Mouse (Mus musculus): ENCODE results near the gene Dll1. TPM values are rescaled to one million over a fixed set of nuclear protein-coding genes. Genes with fewer than 3 reads are reported as not detected.

Gene Dll1
- 3.5 and 4.4 TPM in 2 replicates for polyA plus RNA-seq (2015; fragmentation: Nextera tagmentation; extraction: Ambion mirVana)

GRCm38 (mm10) chr17:15376494-15377181 lies at the start of gene Dll1:
Gene Dll1 (minus strand): TSS chr17:15376872.
- H3K36me3 ChIP-seq (ENCODE audit: control insufficient read depth, insufficient read depth, low read length), result no peaks in the 10 kb centered on the region
- H3K9ac ChIP-seq (ENCODE audit: low read length), result peak within 1 kb of the TSS; percentile 66
- DNase-seq (ENCODE audit: low spot score) (peak; percentile 50), ATAC-seq (ENCODE audit: low FRiP score, low TSS enrichment) (no peak)
- 5% methylated on average over 36 of the region's 36 CpGs for WGBS
- peak within 1 kb of the TSS; percentile 69 for H3K4me3 ChIP-seq (ENCODE audit: low read depth, low read length)
- H3K27me3 ChIP-seq (ENCODE audit: control insufficient read depth, insufficient read depth, low read length), result no peaks in the 10 kb centered on the region
- no peak for TF ChIP-seq EP300 (optimal IDR thresholded peaks at IDR 0.05)
- TF ChIP-seq CTCF (IDR thresholded peaks at IDR 0.05; ENCODE audit: low read depth), result peak; percentile 35
- H3K9me3 ChIP-seq (ENCODE audit: control insufficient read depth, low read length), result no peaks in the 10 kb centered on the region
- H3K4me2 ChIP-seq (replicated peaks; ENCODE audit: low read depth), result peak within 1 kb of the TSS; percentile 98
- H3K27ac ChIP-seq (replicated peaks), result peak within 1 kb of the TSS; percentile 58; the same call in 1 of the 2 replicates
- H3K4me1 ChIP-seq (replicated peaks; ENCODE audit: control insufficient read depth, insufficient read depth), result no peaks in the 10 kb centered on the region; the same call in 1 of the 2 replicates

- no peak overlapping the region for H3K4me3 ChIP-seq (ENCODE audit: low read depth, low read length)
- no peaks in the 10 kb centered on the region for H3K27me3 ChIP-seq (ENCODE audit: control insufficient read depth, insufficient read depth, low read length)
- 93% methylated on average over 3 of the region's 3 CpGs for WGBS
- TF ChIP-seq CTCF (IDR thresholded peaks at IDR 0.05; ENCODE audit: low read depth) (no peak), EP300 (optimal IDR thresholded peaks at IDR 0.05) (no peak)
- H3K4me2 ChIP-seq (replicated peaks; ENCODE audit: low read depth), result no peak overlapping the region
- no peak for DNase-seq (ENCODE audit: low spot score)
- ATAC-seq (ENCODE audit: low FRiP score, low TSS enrichment), result no peak
- H3K4me1 ChIP-seq (replicated peaks; ENCODE audit: control insufficient read depth, insufficient read depth), result no peaks in the 10 kb centered on the region
- peaks cover 35% of the 10 kb centered on the region for H3K36me3 ChIP-seq (ENCODE audit: control insufficient read depth, insufficient read depth, low read length)
- no peak overlapping the region for H3K9ac ChIP-seq (ENCODE audit: low read length)
- no peak overlapping the region for H3K27ac ChIP-seq (replicated peaks)
- no peaks in the 10 kb centered on the region for H3K9me3 ChIP-seq (ENCODE audit: control insufficient read depth, low read length)
Measured at GRCm38 (mm10) chr17:15425931-15426330, 49.3 kb upstream of the Dll1 start.

GRCm38 (mm10) chr17:15423080-15423765 lies 46.6 kb upstream of the Dll1 start:
- DNase-seq (ENCODE audit: low spot score) (no peak), ATAC-seq (ENCODE audit: low FRiP score, low TSS enrichment) (no peak)
- Histone ChIP-seq H3K9ac (ENCODE audit: low read length) (no peak overlapping the region), H3K4me1 (replicated peaks; ENCODE audit: control insufficient read depth, insufficient read depth) (no peaks in the 10 kb centered on the region), H3K4me2 (replicated peaks; ENCODE audit: low read depth) (no peak overlapping the region), H3K9me3 (ENCODE audit: control insufficient read depth, low read length) (no peaks in the 10 kb centered on the region), H3K27ac (replicated peaks) (no peak overlapping the region), H3K27me3 (ENCODE audit: control insufficient read depth, insufficient read depth, low read length) (no peaks in the 10 kb centered on the region), H3K36me3 (ENCODE audit: control insufficient read depth, insufficient read depth, low read length) (peaks cover 34% of the 10 kb centered on the region), H3K4me3 (ENCODE audit: low read depth, low read length) (no peak overlapping the region)
- TF ChIP-seq EP300 (optimal IDR thresholded peaks at IDR 0.05) (no peak), CTCF (IDR thresholded peaks at IDR 0.05; ENCODE audit: low read depth) (no peak)
- WGBS, result 54% methylated on average over 8 of the region's 8 CpGs

GRCm38 (mm10) chr17:15422666-15423065 lies 46.0 kb upstream of the Dll1 start:
- DNase-seq (ENCODE audit: low spot score) (no peak), ATAC-seq (ENCODE audit: low FRiP score, low TSS enrichment) (no peak)
- Histone ChIP-seq H3K4me1 (replicated peaks; ENCODE audit: control insufficient read depth, insufficient read depth) (no peaks in the 10 kb centered on the region), H3K9ac (ENCODE audit: low read length) (no peak overlapping the region), H3K4me3 (ENCODE audit: low read depth, low read length) (no peak overlapping the region), H3K27ac (replicated peaks) (no peak overlapping the region), H3K36me3 (ENCODE audit: control insufficient read depth, insufficient read depth, low read length) (peaks cover 35% of the 10 kb centered on the region), H3K9me3 (ENCODE audit: control insufficient read depth, low read length) (no peaks in the 10 kb centered on the region), H3K27me3 (ENCODE audit: control insufficient read depth, insufficient read depth, low read length) (no peaks in the 10 kb centered on the region), H3K4me2 (replicated peaks; ENCODE audit: low read depth) (no peak overlapping the region)
- TF ChIP-seq EP300 (optimal IDR thresholded peaks at IDR 0.05), result no peak
- 90% methylated on average over 9 of the region's 9 CpGs for WGBS

- Histone ChIP-seq H3K27ac (replicated peaks) (no peak overlapping the region), H3K4me3 (ENCODE audit: low read depth, low read length) (no peak overlapping the region), H3K4me2 (replicated peaks; ENCODE audit: low read depth) (no peak overlapping the region), H3K4me1 (replicated peaks; ENCODE audit: control insufficient read depth, insufficient read depth) (no peaks in the 10 kb centered on the region), H3K36me3 (ENCODE audit: control insufficient read depth, insufficient read depth, low read length) (peaks cover 37% of the 10 kb centered on the region), H3K9me3 (ENCODE audit: control insufficient read depth, low read length) (no peaks in the 10 kb centered on the region), H3K9ac (ENCODE audit: low read length) (no peak overlapping the region), H3K27me3 (ENCODE audit: control insufficient read depth, insufficient read depth, low read length) (no peaks in the 10 kb centered on the region)
- ATAC-seq (ENCODE audit: low FRiP score, low TSS enrichment), result no peak
- 95% methylated on average over 6 of the region's 6 CpGs for WGBS
- no peak for TF ChIP-seq EP300 (optimal IDR thresholded peaks at IDR 0.05)
- TF ChIP-seq CTCF (IDR thresholded peaks at IDR 0.05; ENCODE audit: low read depth), result no peak
- DNase-seq (ENCODE audit: low spot score), result no peak
Measured at GRCm38 (mm10) chr17:15421446-15421845, 44.8 kb upstream of the Dll1 start.

GRCm38 (mm10) chr17:15420021-15420603 lies 43.4 kb upstream of the Dll1 start:
- no peak overlapping the region for H3K27ac ChIP-seq (replicated peaks)
- no peaks in the 10 kb centered on the region for H3K9me3 ChIP-seq (ENCODE audit: control insufficient read depth, low read length)
- no peaks in the 10 kb centered on the region for H3K4me1 ChIP-seq (replicated peaks; ENCODE audit: control insufficient read depth, insufficient read depth)
- no peak for TF ChIP-seq CTCF (IDR thresholded peaks at IDR 0.05; ENCODE audit: low read depth)
- TF ChIP-seq EP300 (optimal IDR thresholded peaks at IDR 0.05), result no peak
- no peak overlapping the region for H3K4me3 ChIP-seq (ENCODE audit: low read depth, low read length)
- H3K9ac ChIP-seq (ENCODE audit: low read length), result no peak overlapping the region
- H3K27me3 ChIP-seq (ENCODE audit: control insufficient read depth, insufficient read depth, low read length), result no peaks in the 10 kb centered on the region
- ATAC-seq (ENCODE audit: low FRiP score, low TSS enrichment) (no peak), DNase-seq (ENCODE audit: low spot score) (no peak)
- H3K4me2 ChIP-seq (replicated peaks; ENCODE audit: low read depth), result no peak overlapping the region
- H3K36me3 ChIP-seq (ENCODE audit: control insufficient read depth, insufficient read depth, low read length), result peaks cover 32% of the 10 kb centered on the region
- WGBS, result 82% methylated on average over 8 of the region's 8 CpGs
